Mouse (Mus musculus) gastrocnemius, adult 2 months (tissue): ENCODE measurements around the gene 9330159F19Rik. TPM values are rescaled to one million over a fixed set of nuclear protein-coding genes. Genes with fewer than 3 reads are reported as not detected.

Source experiments
- DNase-seq: peaks from one replicate; pipeline ENCODE4 v3.0.0; 2022
- H3K27ac ChIP-seq: fragments of 200-600 bp; 2 replicates; pipeline ENCODE4 v1.8.1; 2022; ENCODE audit warnings: mild to moderate bottlenecking
- H3K4me3 ChIP-seq: fragments of 200-600 bp; 2 replicates; pipeline ENCODE4 v1.8.1; 2022; ENCODE audit warnings: mild to moderate bottlenecking, moderate library complexity
- CTCF ChIP-seq: fragments of 200-600 bp; IDR thresholded peaks from 2 replicates; pipeline ENCODE4 v1.8.1; 2022; ENCODE audit warnings: antibody characterized with exemption, mild to moderate bottlenecking, moderate library complexity
- intact Hi-C: fragments of 180-260 bp; cut with DNase I; formaldehyde crosslinking; loops from one replicate; pipeline ENCODE4 v1.15.1; 2025
- long read RNA-seq, 2 experiments: library from polyadenylated mRNA; stranded (forward); transcript quantifications; one replicate each; pipeline ENCODE4 v2.0.0; 2021
- total RNA-seq, 2 experiments: library from RNA; stranded (reverse); gene quantifications; 2 replicates each; pipeline ENCODE4 v1.2.3; 2021

Gene 9330159F19Rik
- 10 to 100 TPM; 47.2 to 47.5 TPM for total RNA-seq
- long read RNA-seq, experiment 1, full-length matches to known transcripts, result 8 of 16 reads
- long read RNA-seq, experiment 1, partial matches to known transcripts, result 1 of 16 reads
- long read RNA-seq, experiment 1, other reads (novel, unspliced or antisense), result 7 of 16 reads
- long read RNA-seq, experiment 2, full-length matches to known transcripts, result 13 of 20 reads
- long read RNA-seq, experiment 2, partial matches to known transcripts, result 2 of 20 reads
- long read RNA-seq, experiment 2, other reads (novel, unspliced or antisense), result 5 of 20 reads

DNA sequence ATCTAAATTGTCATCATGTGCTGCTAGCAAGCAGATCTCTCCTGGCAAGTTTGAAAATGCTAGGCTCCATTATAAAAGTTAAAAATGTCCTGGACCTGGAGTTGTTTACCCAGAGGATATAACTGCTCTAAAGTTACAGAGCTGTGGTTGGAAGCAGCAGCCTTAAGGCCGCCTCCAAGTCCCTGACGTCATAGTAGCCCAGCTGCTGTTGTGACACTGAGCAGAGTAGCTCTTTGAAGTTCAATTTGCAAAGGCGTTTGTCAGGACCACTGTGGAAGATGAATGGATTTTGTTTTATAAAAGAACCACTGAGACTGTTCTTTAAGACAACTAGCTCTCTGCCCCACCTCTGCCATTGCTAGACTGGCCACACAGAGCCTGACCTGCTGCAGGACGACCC, at the start of gene 9330159F19Rik:
Gene 9330159F19Rik, plus strand, starts transcription at position 154 of the 400 bp plus-strand sequence.
- peak; percentile 85 for DNase-seq
- TF ChIP-seq CTCF, result no peak
- intact Hi-C loops, result loop anchor here (5.0 kb wide), 2 partner anchors 101 to 151 kb away; partner anchors contain the start of genes Echdc1 and Rnf146
- Histone ChIP-seq H3K4me3 (peak within 1 kb of the TSS; percentile 76), H3K27ac (peak within 1 kb of the TSS; percentile 98)

DNA sequence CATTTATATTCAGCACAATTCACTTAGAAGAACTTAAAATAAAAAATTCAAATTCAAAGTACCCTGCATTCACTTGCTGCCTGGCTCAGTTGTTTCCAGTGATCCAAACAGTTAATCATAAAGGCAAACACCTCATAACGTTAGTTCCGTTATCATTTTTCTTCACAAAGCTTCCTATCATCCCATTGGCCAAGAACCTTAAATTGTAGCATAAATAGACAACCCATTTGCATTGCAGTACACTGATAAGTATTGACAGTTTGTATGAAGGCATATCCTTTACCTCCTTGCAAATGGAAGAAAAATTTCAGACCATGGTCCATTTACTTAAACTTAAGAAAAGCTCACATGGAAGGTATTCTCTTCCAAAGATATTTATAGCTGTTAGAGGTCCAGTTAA, 49.7 kb upstream of the 9330159F19Rik start:
- Histone ChIP-seq H3K4me3 (no peak overlapping the region), H3K27ac (no peak overlapping the region)
- TF ChIP-seq CTCF, result no peak
- no peak for DNase-seq
- intact Hi-C loops, result no loop called here

DNA sequence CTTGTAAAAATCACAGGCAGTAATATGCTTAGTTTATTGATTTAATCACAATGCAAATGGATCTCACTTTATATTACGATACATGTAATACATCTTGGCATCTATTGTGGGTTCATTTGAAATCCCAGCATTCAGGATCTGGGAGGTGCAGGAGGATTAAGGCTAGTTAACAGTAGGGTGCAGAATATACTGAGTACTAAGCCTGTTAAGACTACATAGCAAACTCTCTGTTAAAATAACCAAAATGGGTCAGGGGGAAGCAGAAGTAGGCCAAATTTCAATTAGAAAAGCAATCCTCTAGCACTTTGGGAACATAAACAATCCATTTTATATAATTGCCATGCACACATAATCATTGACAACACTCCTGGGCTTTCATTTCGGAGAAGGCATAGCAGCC, 37.6 kb upstream of the 9330159F19Rik start:
- intact Hi-C loops, result no loop called here
- Histone ChIP-seq H3K27ac (no peak overlapping the region), H3K4me3 (no peak overlapping the region)
- DNase-seq, result no peak
- TF ChIP-seq CTCF, result no peak

DNA sequence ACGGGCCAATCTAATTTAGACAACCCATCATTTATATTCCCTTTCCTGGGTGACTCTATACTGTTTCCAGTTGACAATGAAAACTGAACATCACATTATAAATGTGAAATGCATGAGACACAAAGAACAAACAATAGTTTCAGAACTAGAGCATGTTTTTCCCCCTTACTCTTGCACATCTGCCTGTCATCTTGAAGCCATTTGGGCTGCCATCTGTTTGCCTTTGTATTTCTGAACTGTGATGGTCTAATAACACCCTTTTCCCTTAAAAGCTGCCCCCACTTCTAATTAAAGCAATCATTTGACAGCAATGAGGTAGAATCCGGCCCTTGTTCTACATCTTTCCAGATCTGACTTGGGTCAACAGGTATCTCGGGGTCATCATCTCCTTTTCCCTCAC, 35.8 kb upstream of the 9330159F19Rik start:
- no peak for DNase-seq
- intact Hi-C loops, result no loop called here
- no peak for TF ChIP-seq CTCF

DNA sequence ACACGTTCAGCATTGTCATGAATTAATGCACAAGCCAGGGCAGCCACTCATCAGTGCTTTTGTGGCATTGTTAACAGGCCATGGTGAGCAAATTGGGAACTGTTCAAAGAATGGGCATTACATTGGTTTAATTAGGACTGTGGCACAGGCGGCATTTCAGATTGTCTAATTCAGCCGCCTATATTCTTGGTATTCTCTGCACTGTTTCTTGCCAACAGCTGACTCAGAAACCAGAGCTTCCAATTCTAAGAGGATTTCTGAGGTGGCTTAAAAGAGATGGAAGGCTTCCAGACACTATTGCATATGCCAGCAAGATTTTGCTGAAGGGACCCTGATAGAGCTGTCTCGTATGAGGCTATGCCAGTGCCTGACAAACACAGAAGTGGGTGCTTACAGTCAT, 34.5 kb upstream of the 9330159F19Rik start:
- H3K4me3 ChIP-seq, result no peak overlapping the region
- no peak overlapping the region for H3K27ac ChIP-seq
- intact Hi-C loops, result no loop called here
- DNase-seq, result no peak
- TF ChIP-seq CTCF, result no peak

More for the DNA sequence above, 35.8 kb upstream of the 9330159F19Rik start:
- Histone ChIP-seq H3K27ac (no peak overlapping the region), H3K4me3 (no peak overlapping the region)

DNA sequence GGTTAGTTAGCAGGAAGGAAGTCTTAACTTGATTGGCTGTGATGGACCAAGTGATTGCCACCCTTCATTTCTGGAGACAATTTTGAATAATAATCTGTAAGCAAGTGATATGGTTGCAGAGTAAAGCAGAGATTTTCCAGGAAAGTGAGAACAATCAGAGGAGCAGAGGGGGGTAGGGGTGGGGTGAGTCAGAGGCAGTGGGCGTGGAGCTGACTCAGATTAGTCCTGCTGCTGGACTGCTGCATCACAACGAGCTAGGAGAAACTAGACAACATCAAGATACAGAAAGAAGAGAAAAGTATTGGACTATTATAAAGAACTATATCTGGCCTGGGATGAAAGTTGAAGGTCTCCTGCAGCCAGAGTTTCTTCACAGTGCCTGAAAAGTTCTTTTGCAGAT, 33.4 kb upstream of the 9330159F19Rik start:
- no peak overlapping the region for H3K27ac ChIP-seq
- intact Hi-C loops, result no loop called here
- DNase-seq, result no peak

DNA sequence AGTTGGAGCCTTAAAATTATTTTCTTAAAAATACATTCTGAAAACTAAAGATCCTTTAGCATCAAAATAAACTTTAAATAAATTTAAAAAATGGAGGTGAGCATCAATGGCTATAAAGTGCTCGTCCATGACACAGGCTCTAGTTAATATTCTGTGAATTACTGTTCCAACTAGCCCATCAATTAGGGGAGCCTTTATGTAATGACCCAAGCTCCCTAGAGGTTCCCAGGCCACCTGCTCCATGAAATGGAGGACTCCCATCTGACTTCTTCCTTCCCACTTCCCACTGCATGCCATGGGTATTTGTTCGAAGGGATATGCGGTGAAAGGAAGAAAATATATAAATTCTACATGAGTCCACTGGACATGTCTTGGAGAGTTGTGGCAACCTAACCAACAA, 31.2 kb upstream of the 9330159F19Rik start:
- DNase-seq, result no peak
- Histone ChIP-seq H3K27ac (no peak overlapping the region), H3K4me3 (no peak overlapping the region)
- intact Hi-C loops, result no loop called here
- no peak for TF ChIP-seq CTCF

More for the DNA sequence above, 33.4 kb upstream of the 9330159F19Rik start:
- TF ChIP-seq CTCF, result no peak
- no peak overlapping the region for H3K4me3 ChIP-seq

DNA sequence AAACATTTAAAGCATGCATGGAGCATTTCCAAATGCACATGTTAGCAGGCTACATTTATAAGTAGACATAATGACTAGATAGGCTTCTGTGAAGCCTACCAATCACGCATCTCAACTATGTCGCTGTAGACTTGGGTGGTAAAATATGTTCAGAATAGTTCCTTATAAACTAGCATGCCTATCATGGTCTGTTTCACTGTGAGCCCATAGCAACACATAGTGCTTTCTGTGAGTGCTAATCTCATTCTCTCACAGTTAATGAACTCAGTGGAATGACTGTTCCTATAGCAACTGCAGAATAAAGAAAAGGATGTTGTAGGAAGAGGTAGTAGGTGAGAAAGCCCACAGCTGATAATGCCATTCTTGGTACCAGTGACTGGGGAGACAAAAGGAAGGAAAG, 30.4 kb upstream of the 9330159F19Rik start:
- Histone ChIP-seq H3K4me3 (no peak overlapping the region), H3K27ac (no peak overlapping the region)
- intact Hi-C loops, result no loop called here
- no peak for DNase-seq
- no peak for TF ChIP-seq CTCF

DNA sequence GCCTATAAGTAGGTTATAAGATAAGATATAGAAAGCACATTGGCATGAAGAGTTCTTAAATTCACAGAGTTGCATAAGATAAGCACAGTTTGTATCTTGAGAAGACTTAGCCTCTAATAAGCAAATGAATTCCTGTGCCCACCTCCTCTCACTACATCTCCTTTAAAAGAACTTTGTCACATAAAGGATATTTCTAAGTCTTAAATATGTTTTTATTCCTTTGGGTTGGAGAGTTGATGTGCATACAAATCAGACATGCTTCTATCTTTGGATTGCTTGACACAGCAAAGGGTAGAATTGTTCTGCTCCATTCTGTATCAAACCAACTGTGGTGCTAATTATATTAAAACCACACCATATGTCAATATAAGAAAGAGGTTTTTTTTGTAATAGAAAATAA, 17.6 kb upstream of the 9330159F19Rik start:
- no peak for TF ChIP-seq CTCF
- Histone ChIP-seq H3K27ac (no peak overlapping the region), H3K4me3 (no peak overlapping the region)
- DNase-seq, result no peak
- intact Hi-C loops, result no loop called here

DNA sequence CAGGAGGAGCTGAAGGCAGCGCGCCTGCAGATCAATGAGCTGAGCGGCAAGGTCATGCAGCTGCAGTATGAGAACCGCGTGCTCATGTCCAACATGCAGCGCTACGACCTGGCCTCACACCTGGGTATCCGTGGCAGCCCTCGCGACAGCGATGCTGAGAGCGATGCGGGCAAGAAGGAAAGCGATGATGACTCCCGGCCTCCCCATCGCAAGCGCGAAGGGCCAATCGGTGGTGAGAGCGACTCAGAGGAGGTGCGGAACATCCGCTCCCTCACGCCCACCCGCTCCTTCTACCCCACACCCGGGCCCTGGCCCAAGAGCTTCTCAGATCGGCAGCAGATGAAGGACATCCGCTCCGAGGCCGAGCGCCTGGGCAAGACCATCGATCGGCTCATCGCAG, 14.6 kb upstream of the 9330159F19Rik start:
- intact Hi-C loops, result no loop called here
- Histone ChIP-seq H3K4me3 (no peak overlapping the region), H3K27ac (no peak overlapping the region)
- no peak for TF ChIP-seq CTCF
- peak; percentile 23 for DNase-seq

DNA sequence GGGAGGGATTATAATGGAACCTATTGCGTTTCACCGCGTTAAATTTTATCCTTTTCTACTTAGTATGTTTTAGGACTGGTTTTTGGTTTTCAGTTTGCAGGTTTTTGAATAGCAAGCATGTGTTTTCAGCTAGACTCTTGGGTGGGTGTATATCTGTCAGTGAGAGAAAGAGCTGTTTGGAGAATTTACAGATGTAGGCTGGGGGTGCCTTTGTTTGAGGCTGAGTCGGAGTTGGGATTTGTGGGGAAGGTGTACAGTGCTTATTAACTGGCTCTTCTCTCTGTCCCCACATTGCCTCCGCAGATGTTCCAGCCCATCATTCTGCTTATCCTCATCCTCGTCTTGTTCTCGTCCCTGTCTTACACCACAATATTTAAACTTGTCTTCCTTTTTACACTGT, 12.8 kb upstream of the 9330159F19Rik start, which contains the start of gene Gm49353:
Gene Gm49353, plus strand, starts transcription at position 313 of the 400 bp plus-strand sequence.
- DNase-seq, result no peak
- Histone ChIP-seq H3K27ac (no peak within 1 kb of the TSS), H3K4me3 (no peak within 1 kb of the TSS)
- no peak for TF ChIP-seq CTCF
- intact Hi-C loops, result no loop called here

DNA sequence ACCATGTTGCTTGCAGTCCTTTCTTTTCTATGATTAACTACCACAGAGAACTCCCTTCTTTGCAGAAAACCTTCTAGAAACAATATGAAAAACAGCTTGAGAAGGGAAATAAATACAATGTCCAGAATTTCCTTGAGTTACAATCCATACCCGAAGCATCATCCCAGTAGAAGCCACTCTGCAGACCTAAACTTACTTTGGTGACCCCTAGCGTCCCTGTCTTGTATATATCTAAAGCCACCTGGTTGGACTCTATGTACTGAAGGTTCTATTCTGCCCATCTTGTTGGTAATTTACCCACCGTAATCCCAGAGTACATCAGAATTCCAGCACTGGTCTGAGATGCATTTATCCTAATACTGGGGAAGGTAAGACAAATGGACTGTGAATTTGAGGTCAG, 11.6 kb upstream of the 9330159F19Rik start:
- Histone ChIP-seq H3K4me3 (no peak overlapping the region), H3K27ac (no peak overlapping the region)
- no peak for TF ChIP-seq CTCF
- intact Hi-C loops, result no loop called here
- DNase-seq, result no peak

DNA sequence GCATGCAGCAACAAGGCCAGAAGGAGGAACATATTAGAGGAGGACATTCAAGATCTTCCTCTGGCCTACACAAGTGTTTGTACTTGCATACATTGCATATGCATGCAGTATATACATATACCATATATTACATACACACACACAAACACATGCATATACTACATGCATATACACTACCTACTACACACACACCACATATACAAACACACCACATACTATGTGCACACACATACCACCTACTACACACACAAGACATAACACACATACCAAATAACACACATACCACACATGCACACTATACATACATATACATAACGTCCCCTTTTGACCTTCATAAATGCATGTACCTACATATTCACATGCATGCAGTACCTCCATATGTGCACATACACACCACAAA, 10.8 kb upstream of the 9330159F19Rik start:
- TF ChIP-seq CTCF, result no peak
- DNase-seq, result no peak
- intact Hi-C loops, result no loop called here
- no peak overlapping the region for H3K27ac ChIP-seq
- H3K4me3 ChIP-seq, result no peak overlapping the region

DNA sequence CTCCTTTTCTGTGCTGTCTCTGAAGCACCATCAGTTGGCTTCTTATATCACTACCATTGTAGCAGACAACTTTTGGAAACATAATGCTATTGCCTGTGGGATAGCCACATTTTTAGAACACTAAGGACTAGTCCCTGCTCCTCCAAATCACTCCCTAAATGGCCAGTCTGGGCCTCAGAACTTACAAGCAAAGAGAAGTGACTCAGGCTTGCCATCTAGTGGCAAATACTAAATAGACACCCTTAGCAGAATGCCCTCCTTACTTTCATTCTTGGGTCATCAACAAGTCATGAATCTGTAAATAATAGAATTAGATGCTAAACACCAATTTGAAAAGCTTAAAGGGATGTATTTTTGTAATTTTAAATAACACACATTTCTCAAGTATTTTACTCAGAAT, 4.7 kb upstream of the 9330159F19Rik start:
- peak; percentile 79 for TF ChIP-seq CTCF
- Histone ChIP-seq H3K27ac (no peak overlapping the region), H3K4me3 (no peak overlapping the region)
- intact Hi-C loops, result loop anchor here (2.0 kb wide), 1 partner anchor 100 kb away; no protein-coding TSS in a partner anchor
- DNase-seq, result no peak
